Mouse (Mus musculus): ENCODE data around the gene Rnls. TPM values are rescaled to one million over a fixed set of nuclear protein-coding genes. Genes with fewer than 3 reads are reported as not detected.

Gene Rnls
- total RNA-seq, 2 experiments from 2014 or later, result 1.2 to 1.6 TPM

- no peak for DNase-seq (ENCODE audit: low spot score in 2 of 2)
Measured at GRCm38 (mm10) chr19:33264224-33264993, 127.7 kb downstream of the Rnls start.

DNA sequence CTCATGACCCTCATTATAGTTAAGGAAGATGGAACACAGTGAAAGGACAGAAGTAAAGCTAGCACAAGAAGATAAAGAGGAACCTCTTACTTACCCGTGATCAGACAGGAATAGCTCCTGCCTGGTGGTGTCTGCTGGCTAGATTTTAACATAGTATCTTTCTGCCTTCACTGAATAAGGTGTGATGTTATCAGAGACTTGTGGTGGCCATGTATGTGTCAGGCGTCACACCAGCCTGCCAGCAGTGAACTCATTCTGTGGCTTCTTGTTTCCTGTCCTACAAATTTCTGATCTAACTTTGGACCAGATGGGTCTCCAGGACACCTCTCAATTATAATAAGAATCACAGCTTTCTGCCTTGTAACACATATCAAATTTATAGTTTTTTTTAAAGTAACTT is 129.7 kb downstream of the Rnls start:
- DNase-seq (ENCODE audit: low spot score in 2 of 2), result no peak

DNA sequence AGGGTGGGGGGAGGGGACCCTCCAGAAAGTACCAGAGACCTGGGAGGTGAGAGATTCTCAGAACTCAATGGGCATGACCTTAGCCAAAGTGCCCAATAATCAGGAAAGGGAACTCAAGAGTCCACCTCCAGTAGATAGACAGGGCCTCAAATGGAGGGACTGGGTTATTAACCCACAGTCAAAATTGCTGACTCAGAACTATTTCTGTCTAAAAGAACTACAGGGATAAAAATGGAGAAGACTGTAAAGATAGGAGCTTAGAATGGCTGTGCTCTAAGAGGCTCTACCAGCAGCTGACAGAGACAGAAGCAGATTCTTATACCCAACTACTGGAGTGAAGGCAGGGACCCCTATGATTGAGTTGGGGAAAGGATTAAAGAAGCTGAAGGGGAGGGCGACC is 132.9 kb downstream of the Rnls start:
- no peak for DNase-seq (ENCODE audit: low spot score in 2 of 2)

DNA sequence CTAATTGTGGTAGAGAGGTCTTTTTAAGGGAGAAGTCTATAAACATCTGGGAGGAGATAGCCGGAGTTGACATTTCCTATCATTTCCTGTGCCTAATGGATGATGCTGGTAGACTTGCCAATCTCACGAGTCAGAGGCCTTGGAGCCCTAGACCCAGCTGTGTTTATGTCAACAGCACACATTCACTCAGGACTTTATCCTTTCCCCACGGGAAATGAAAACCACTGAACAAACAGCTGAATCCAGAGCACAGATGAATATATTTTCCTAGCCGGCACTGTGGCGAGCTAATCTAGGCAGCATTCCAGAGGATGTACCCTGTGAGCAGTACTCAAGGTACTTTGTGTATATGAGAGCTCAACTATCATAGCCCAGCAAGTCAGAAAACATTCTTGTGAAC is 138.2 kb downstream of the Rnls start:
- DNase-seq (ENCODE audit: low spot score in 2 of 2), result no peak

DNA sequence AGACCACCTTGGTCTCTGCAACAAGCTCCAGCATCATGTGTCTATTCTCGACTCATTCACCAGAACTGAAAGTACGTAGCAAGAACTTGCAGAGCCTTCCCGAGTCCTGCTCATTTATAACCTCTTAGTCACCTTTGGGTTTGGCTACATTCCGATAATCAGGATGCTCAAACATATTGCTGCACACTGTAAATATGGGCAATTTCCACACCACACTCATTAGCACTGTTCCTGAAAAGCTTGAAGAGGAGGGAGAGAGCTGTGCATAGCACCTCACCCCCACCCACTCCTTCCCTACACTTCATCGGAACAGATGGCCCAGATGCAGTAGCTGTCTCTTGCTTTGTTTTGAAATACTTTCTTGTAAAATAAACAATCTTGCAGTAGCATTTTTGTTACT is 139.9 kb downstream of the Rnls start:
- peak; percentile 27 to 38 for DNase-seq (ENCODE audit: low spot score in 2 of 2)

DNA sequence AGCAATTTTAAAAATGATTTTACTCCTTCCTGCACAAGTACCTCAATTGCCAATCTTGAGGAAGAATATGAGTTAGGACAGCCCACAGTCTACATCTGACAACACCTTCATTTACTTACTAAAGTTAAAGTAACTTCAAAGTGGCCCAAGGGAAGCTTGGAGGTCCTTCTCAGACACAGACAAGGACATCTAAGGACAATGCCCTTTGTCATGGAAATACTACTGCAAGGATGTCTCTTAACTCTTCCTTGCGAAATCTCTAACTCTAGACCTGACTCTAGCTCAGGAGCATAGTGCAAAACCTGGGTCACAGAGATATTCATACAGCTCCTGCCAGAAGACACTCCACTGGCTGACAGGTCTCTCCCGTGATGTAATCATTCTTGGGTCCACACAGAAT is 147.9 kb downstream of the Rnls start:
- no peak for DNase-seq (ENCODE audit: low spot score in 2 of 2)

- DNase-seq (ENCODE audit: low spot score in 2 of 2), result peak; percentile 19 to 60
Measured at GRCm38 (mm10) chr19:33240386-33240785, 151.7 kb downstream of the Rnls start.

- DNase-seq (ENCODE audit: low spot score in 2 of 2), result no peak
Measured at GRCm38 (mm10) chr19:33232902-33233301, 159.2 kb downstream of the Rnls start.

- DNase-seq (ENCODE audit: low spot score in 2 of 2), result no peak
Measured at GRCm38 (mm10) chr19:33231303-33231702, 160.8 kb downstream of the Rnls start.

DNA sequence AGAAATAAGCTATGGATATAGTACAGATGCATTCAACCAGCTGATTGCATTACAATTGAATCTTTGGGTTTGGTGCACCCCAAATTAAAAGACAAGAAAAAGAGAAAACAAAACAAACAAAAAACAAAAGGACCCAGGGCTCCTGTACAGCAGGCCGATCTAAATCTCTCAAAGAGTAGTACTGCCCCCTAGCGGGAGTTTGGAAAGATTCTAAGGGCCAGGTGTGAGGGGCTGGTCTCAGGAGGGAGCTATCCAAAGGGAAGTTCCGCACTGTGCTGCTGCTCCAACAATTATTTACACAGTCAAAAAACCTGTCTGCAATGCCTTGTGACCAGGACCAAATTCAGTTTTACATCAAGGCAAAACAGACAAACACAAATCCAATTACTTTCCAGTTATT is 165.1 kb downstream of the Rnls start:
- DNase-seq (ENCODE audit: low spot score in 2 of 2), result peak; percentile 64 to 79

DNA sequence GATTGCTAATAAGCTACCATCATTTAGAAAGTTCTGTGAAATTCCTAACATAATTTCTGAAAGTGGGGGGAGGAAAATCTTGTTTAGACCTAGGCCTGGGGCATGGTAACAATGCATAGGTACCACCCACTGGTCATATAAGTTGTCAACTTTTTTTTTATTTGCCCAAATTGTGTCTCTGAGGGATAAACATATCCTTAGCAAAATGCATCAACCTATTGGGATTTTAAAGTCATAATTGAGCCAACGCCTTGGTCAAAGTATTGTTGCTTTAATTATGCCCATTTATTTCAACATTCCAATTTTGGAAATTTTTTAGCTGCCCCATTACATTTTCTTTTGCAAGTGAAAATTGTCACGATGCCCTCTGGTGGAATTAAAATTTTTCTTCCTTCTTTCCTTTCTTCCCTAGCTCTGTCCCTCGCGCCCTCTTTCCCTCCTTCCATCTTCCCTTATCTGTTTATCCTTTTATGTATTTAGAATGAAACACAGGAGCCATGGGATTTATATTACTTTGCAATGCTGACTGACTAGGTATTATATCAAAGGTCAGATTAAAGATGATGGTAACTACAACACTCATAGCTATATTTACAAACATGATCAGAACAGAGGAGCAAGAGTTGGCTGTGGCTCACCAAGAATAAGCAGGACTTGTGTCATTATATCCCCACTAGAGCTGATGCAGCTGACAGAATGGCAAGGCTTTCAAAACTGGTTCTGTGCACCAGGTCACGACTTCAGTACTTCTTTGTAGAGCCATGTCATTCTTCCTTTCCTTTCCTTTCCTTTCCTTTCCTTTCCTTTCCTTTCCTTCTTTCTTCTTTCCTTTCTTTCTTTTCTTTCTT is 166.0 kb downstream of the Rnls start:
- no peak for DNase-seq (ENCODE audit: low spot score in 2 of 2)

DNA sequence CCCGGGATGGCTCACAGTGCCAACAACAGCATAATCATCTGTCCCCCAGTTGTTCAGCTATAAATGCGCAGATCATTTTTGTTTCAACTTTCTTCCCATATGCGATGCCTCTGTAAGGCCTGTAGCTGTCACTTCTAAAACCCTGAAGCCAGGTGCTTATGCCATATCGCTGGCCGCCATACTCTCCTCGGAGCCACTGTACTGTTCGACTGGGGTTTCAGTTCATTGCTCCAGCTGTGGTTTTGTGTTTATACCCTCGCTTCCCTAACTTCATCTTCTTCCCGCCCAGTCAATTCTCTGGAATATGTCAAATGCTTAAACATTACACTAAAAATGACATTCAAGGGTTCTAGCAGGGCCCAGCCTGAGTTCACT is 167.1 kb downstream of the Rnls start:
- DNase-seq (ENCODE audit: low spot score in 2 of 2), result no peak

- peak; percentile 71 to 90 for DNase-seq (ENCODE audit: low spot score in 2 of 2)
Measured at GRCm38 (mm10) chr19:33224181-33225001, 167.7 kb downstream of the Rnls start.

GRCm38 (mm10) chr19:33223766-33224165 is 168.3 kb downstream of the Rnls start:
- no peak for DNase-seq (ENCODE audit: low spot score in 2 of 2)

DNA sequence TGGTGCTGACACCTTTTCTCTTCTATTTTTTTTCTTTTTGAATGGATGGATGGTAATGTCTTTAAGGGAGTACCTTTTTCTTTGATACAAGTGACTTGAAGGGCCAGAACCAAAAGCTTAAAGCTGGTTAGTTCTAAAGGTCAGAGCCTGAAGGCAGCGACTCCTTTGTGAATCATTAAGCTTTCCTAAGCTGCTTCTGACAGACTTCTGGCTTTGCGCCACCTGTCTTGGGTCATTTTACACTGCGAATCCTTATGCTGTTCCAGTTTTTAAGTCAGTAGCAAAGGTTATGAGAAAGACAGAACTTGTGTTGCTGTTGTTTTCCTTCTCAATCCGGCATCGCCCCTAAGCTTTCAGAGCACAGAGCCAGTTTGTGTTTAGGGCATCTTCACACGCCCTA is 168.8 kb downstream of the Rnls start:
- DNase-seq (ENCODE audit: low spot score in 2 of 2), result no peak

DNA sequence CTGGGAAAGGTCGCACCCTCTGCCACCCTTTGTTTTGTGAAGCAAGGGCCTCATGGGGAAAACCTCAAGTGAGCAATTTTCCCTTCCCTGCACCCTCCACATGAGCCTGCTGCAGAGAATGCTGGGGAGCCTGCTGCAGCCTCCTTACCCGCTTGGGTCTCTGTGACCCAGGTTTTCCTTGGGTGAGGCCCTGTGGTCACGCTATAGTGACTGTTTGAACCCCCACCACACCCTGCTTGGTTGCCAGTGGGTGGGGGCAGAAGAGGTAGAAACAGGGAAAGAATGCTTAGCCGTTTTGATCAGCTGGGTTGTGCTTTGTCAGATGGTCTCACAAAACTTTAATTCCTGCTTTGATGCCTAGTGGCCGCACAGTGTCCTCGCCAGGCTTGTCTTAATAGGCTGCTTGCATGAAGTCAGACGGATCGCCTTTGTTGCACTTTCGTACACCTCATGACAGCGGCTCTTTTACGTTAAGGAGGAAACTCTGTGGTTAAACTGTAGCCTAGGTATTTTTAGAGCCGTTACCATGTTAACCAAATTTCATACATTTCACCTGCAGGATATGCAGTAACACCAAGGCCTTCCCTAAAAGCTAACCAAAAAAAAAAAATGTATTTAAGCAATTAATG is 169.4 kb downstream of the Rnls start:
- no peak for DNase-seq (ENCODE audit: low spot score in 2 of 2)

GRCm38 (mm10) chr19:33217791-33218300 is 174.2 kb downstream of the Rnls start:
- no peak for DNase-seq (ENCODE audit: low spot score in 2 of 2)

DNA sequence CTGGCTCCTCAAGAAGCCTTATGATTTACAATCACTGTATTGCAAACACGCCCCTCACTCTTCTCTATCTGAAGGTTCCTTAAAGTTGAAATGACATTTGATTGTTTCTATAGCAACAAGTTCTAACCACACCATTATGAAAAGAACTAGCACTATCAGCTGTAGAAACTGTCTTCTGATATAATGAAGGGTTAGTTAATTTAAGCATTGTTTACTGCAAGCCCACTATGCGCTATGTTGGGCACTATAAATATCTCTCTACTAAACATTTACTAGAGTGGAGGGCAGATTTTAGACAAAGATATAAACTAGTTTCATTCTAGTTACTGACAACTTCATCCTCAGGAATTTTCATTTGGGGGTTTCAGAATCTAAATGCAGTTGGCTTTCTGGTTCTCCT is 182.4 kb downstream of the Rnls start:
- no peak for DNase-seq (ENCODE audit: low spot score in 2 of 2)

GRCm38 (mm10) chr19:33207991-33208390 is 184.1 kb downstream of the Rnls start:
- no peak for DNase-seq (ENCODE audit: low spot score in 2 of 2)

- no peak for DNase-seq (ENCODE audit: low spot score in 2 of 2)
Measured at GRCm38 (mm10) chr19:33205389-33205788, 186.7 kb downstream of the Rnls start.

DNA sequence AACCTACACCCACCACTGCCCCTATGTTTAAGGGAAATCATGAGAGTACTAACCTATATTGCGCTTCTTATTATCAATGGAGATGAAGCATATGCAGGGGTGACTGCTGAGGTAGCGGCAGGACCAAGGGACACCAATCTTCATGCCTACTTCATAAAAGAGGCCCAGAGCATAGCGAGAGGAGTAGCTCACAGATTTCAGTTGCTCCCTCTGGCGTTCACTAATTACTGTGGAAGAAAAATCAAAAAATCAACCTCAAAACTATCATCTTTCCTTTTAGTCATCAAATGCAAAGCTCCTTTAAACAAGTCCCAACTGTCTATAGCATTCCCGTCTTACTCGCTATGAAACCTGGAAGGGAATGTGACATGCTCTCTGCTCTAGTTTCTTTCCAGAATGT is 189.7 kb downstream of the Rnls start:
- DNase-seq (ENCODE audit: low spot score in 2 of 2), result no peak
